Mouse (Mus musculus): ENCODE measurements around the gene Dnlz. TPM values are rescaled to one million over a fixed set of nuclear protein-coding genes. Genes with fewer than 3 reads are reported as not detected.

Gene Dnlz
- polyA plus RNA-seq, 1 experiment from 2014 or later: 8.3 TPM

DNA sequence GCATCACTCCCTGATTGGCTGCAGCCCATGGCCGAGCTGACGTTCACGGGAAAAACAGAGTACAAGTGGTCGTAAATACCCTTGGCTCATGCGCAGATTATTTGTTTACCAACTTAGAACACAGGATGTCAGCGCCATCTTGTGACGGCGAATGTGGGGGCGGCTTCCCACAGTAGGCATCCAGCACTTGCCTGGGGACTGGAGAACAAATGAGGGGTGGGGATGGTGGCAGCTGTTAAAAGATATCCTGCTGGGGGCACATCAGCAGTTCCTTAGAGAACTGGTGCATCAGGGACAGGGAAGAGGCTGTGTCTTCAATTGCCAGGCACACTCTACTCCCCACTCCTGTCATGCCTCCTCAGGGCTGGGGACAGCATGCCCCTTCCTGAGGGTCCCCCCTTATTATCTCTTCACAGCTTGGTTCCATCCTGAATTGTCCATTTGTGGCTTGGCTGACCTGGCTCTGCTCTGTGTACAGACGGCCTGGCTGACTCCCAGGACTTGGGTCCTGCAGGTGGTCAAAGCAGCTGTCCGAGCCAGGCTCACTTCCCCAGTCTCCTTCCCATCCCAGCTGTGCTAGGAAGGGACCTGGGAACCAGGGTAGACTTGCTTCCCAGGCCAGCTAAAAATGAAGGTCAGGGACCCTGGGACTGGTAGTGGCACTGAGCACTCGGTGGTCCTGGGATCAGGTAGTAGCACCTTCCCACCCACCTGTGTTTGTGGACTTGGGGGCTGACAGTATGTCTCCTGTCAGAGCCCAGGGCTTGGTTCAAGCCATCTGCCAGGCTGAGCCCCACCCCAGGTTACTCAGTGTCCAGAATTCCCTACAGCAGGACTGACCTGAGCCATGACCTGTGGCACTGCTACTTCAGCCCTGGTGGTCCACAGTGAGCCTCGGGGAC lies 13.4 kb downstream of the Dnlz start:
- no peaks in the 10 kb centered on the region for H3K27me3 ChIP-seq
- WGBS (ENCODE audit: insufficient replicate concordance): 79% methylated on average over 10 of the region's 13 CpGs
- no peaks in the 10 kb centered on the region for H3K9me3 ChIP-seq (replicated peaks)
- H3K36me3 ChIP-seq (replicated peaks): no peaks in the 10 kb centered on the region
- ATAC-seq (ENCODE audit: insufficient read depth): no peak
- no peak overlapping the region for H3K9ac ChIP-seq
- no peak overlapping the region for H3K4me2 ChIP-seq
- no peak overlapping the region for H3K27ac ChIP-seq (replicated peaks)
- no peak overlapping the region for H3K4me3 ChIP-seq (replicated peaks)
- H3K4me1 ChIP-seq (replicated peaks): peaks cover 14% of the 10 kb centered on the region; the same call in 1 of the 2 replicates

DNA sequence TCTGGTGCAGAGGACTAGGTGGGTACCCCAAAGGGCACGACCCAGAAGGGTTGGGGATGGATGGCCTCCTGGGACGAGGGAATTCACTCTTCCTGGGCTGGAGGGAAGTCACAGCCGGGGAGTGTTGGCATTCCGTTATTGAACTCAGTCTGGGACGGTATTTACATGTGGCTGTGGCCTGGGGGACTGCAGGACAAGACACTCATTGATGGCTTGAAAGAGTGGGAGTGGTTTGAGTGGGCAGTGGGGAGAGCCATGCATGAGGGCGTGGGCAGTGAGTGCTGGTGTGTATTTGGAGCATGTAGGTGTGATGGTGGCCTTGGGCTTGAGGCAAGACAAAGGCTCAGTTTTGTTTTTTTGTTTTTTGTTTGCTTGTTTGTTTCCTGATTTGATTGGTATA lies 21.2 kb downstream of the Dnlz start:
- H3K9ac ChIP-seq: no peak overlapping the region
- WGBS (ENCODE audit: insufficient replicate concordance): 50% methylated on average over 6 of the region's 6 CpGs
- no peak for ATAC-seq (ENCODE audit: insufficient read depth)

DNA sequence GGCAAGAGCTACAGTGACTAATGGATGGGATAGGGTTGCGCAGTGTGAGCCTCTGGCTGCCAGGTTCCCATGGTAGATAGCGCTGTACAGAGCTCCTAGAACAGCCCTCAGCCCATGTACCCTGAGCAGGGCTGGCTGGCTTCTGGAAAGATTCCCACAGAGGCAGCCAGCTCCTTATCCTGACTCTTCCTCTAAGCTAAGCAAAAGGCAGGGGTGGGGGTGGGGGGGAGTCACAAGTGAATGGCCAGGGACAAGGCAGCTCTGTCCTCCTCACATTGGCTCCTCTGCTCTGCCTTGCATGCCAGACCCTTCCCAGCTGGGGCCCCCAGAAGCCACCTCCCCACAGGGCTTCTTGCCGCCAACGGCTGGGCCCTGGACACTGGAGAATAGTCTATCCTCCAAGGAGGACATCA lies 21.8 kb downstream of the Dnlz start:
- no peaks in the 10 kb centered on the region for H3K4me1 ChIP-seq (replicated peaks)
- WGBS (ENCODE audit: insufficient replicate concordance): 81% methylated on average over 4 of the region's 4 CpGs
- no peaks in the 10 kb centered on the region for H3K27me3 ChIP-seq
- H3K9me3 ChIP-seq (replicated peaks): no peaks in the 10 kb centered on the region
- H3K9ac ChIP-seq: no peak overlapping the region
- no peak overlapping the region for H3K27ac ChIP-seq (replicated peaks)
- no peak for ATAC-seq (ENCODE audit: insufficient read depth)
- H3K4me3 ChIP-seq (replicated peaks): no peak overlapping the region
- H3K36me3 ChIP-seq (replicated peaks): no peaks in the 10 kb centered on the region
- no peak overlapping the region for H3K4me2 ChIP-seq

More for the DNA sequence above, 21.2 kb downstream of the Dnlz start:
- Histone ChIP-seq H3K4me2 (no peak overlapping the region), H3K4me1 (replicated peaks) (no peaks in the 10 kb centered on the region), H3K4me3 (replicated peaks) (no peak overlapping the region), H3K27ac (replicated peaks) (no peak overlapping the region), H3K36me3 (replicated peaks) (no peaks in the 10 kb centered on the region), H3K27me3 (no peaks in the 10 kb centered on the region), H3K9me3 (replicated peaks) (no peaks in the 10 kb centered on the region)

DNA sequence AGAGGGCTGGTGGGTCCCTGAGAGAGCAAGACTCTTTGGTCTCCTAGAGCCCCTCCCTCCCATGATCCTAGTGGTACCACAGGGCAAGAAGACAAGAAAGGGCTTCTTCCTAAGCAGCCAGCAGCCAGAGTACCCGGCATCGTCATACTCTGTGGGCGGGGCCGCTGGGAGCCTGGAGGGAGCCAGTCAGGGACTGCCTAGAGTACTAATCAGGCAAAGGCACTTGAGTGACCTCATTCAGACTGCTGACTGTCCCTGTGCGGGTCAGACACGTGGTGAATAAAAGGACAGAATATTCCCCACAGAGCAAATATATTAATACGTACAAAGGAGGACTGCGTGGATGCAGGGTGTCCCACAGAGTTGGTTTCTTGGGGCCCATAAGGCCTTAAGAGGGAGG lies 22.5 kb downstream of the Dnlz start:
- no peak overlapping the region for H3K27ac ChIP-seq (replicated peaks)
- H3K4me1 ChIP-seq (replicated peaks): no peaks in the 10 kb centered on the region
- ATAC-seq (ENCODE audit: insufficient read depth): 0 out of 2 replicates have a peak, but pooled peaks have one; percentile 29
- H3K9ac ChIP-seq: no peak overlapping the region
- H3K36me3 ChIP-seq (replicated peaks): no peaks in the 10 kb centered on the region
- H3K4me2 ChIP-seq: no peak overlapping the region
- no peaks in the 10 kb centered on the region for H3K27me3 ChIP-seq
- no peaks in the 10 kb centered on the region for H3K9me3 ChIP-seq (replicated peaks)
- H3K4me3 ChIP-seq (replicated peaks): no peak overlapping the region
- WGBS (ENCODE audit: insufficient replicate concordance): 64% methylated on average over 8 of the region's 8 CpGs

DNA sequence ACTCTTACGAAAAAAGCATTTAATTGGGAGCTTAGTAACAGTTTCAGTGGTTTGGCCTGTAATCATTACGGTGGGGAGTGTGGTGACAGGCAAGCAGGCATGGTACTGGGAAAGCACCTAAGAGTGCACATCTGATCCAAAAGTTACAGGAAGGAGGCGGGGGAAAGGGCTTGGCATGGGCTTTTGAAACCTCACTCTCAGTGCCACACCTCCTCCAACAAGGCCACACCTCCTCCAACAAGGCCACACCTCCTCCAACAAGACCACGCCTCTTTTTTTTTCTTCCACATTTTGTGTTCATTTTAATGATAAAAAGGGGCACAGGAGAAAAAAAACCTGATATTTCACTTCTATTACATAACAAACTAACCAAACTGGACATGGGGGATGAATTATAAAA lies 24.1 kb downstream of the Dnlz start:
- WGBS (ENCODE audit: insufficient replicate concordance): 54% methylated on average over 4 of the region's 4 CpGs
- no peak overlapping the region for H3K4me2 ChIP-seq
- no peak overlapping the region for H3K9ac ChIP-seq
- no peaks in the 10 kb centered on the region for H3K4me1 ChIP-seq (replicated peaks)
- no peak overlapping the region for H3K27ac ChIP-seq (replicated peaks)
- no peaks in the 10 kb centered on the region for H3K27me3 ChIP-seq
- H3K4me3 ChIP-seq (replicated peaks): no peak overlapping the region
- no peaks in the 10 kb centered on the region for H3K9me3 ChIP-seq (replicated peaks)
- no peak for ATAC-seq (ENCODE audit: insufficient read depth)
- H3K36me3 ChIP-seq (replicated peaks): no peaks in the 10 kb centered on the region

DNA sequence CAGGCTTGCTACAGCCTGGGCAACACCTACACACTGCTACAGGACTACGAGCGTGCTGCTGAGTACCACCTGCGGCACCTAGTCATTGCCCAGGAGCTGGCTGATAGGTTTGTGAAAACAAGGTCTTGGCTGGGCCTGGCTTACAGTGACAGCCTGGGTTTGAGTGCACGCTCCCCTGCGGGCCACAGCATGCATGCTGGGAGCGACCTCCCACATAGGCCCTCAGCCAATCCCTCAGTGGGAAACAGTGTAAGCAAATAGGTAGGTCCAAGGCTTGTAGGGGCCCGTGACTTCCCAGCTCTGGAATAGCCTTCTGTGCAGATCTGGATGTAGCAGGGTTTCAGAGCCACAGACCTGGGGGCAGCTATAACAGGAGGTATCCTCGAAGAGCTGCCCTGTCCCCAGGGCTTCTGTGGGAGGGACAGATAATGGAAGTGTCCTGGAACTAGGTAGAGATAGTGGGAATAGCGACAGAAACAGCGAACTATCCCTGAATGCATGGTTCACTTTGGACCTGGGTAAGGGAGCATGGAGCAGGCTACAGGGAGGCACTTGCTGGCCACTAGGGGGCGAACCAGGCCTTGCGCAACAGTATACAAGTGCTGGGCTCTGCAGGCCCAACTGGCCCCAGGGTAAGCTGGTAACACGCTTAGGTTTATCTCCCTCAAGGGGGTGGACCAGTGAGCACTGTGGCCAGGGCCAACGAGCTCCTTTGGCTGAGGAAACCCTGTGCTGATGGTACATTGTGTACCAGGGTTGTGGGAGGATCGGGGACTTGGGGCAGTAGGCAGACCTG lies 26.3 kb downstream of the Dnlz start:
- no peaks in the 10 kb centered on the region for H3K36me3 ChIP-seq (replicated peaks)
- no peaks in the 10 kb centered on the region for H3K27me3 ChIP-seq
- no peak overlapping the region for H3K27ac ChIP-seq (replicated peaks)
- 48% methylated on average over 15 of the region's 15 CpGs for WGBS (ENCODE audit: insufficient replicate concordance)
- H3K9me3 ChIP-seq (replicated peaks): no peaks in the 10 kb centered on the region
- no peak overlapping the region for H3K4me3 ChIP-seq (replicated peaks)
- no peak overlapping the region for H3K9ac ChIP-seq
- no peaks in the 10 kb centered on the region for H3K4me1 ChIP-seq (replicated peaks)
- ATAC-seq (ENCODE audit: insufficient read depth): peak; percentile 76
- no peak overlapping the region for H3K4me2 ChIP-seq

DNA sequence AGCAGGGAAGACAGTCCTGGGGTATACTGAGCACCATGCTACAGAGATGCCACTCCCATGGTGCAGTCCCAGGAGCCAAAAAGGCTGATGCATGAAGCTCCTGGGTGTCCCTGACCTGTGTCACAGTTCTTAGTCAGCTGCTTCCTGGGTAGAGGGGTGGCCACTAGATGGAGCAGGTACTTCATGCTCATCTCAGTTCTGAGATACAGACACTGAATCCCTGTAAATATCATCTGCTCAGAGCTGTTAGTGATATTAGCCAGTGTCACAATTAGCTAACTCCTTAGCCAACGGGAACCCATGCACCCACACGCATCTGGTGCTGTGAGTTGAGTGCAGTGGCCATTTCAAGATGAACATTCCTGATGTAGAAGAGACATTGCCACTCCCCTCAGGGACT lies 27.0 kb downstream of the Dnlz start:
- Histone ChIP-seq H3K27me3 (no peaks in the 10 kb centered on the region), H3K4me3 (replicated peaks) (no peak overlapping the region), H3K9me3 (replicated peaks) (no peaks in the 10 kb centered on the region), H3K4me1 (replicated peaks) (no peaks in the 10 kb centered on the region), H3K9ac (no peak overlapping the region), H3K36me3 (replicated peaks) (no peaks in the 10 kb centered on the region), H3K27ac (replicated peaks) (no peak overlapping the region), H3K4me2 (no peak overlapping the region)
- no peak for ATAC-seq (ENCODE audit: insufficient read depth)
- WGBS (ENCODE audit: insufficient replicate concordance): 63% methylated on average over 2 of the region's 2 CpGs

DNA sequence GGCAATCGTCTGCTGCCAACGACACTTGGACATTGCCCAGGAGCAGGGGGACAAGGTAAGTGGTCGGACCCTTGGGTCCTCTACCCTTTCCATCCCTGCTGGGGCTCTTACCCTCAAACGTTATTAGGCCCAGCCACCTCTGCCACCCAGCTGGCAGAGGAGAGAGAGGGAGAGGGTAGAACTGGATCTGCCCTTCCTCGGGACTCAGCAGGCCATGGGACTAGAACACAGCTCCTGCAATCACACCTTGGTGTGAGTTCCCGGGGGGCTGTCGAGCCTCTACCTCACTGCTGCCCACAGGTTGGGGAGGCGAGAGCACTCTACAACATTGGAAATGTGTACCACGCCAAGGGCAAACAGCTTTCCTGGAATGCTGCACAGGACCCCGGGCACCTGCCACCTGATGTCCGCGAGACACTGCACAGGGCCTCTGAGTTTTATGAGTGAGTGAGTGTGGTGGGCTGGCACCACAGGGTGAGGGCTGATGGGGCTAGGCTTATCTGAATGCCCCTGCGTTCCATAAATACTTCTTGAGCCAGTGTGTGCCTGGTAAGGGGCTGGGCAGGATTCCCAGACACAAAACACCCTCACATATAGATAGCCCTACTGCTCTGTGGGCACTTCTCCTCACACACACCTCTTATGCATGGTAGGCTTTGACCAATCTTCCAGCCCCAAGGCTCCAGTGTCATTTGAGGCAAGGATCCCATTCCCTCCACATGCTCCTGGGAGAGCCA lies 28.2 kb downstream of the Dnlz start:
- Histone ChIP-seq H3K4me3 (replicated peaks) (no peak overlapping the region), H3K4me1 (replicated peaks) (no peaks in the 10 kb centered on the region), H3K9me3 (replicated peaks) (no peaks in the 10 kb centered on the region), H3K36me3 (replicated peaks) (no peaks in the 10 kb centered on the region), H3K27me3 (no peaks in the 10 kb centered on the region), H3K4me2 (no peak overlapping the region), H3K27ac (replicated peaks) (no peak overlapping the region), H3K9ac (no peak overlapping the region)
- WGBS (ENCODE audit: insufficient replicate concordance): 69% methylated on average over 13 of the region's 13 CpGs
- no peak for ATAC-seq (ENCODE audit: insufficient read depth)

DNA sequence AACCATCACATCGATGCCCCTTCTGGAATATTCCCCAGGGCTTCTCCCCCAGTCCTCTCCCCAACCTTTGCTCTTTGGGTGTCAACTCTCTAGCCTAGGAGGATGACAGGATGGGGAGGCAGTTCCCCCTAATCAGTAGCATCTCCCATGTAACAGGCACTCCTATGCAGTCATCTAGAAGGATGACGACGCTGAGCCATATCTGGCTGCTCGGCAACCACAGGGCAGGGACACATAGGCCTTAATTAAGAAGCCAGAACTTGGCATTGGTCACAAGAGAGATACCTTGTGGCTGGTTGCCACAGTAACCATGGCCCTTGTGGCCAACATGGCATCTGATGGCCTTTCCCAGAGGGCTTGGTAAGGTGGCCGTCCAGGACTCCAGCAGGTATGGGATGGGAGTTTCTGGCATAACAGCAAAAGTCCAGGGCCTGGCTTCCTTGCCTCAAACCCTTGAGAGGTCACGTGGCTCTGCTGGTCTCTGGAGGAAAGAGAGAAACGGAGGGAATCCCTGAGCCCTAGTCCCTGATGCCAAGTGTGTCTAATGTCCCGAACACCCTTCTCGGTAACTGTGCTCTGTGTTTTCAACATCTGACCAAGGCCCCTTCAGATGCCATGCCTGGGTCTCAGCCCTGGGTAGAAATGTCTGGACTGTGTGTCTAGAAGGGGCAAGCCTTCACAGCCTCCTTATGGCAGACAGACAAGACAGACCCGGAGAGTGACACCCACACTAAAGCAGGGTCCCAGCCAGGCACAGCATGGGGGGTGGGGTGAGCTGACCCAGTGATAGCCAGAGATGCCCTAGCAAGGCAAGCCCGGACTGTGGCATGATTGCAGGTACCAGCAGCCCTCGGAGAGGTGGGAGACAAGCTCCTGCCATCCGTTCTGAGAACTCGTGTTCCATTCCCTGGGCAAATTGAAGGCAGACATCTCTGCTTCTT lies 31.4 kb downstream of the Dnlz start:
- Histone ChIP-seq H3K27me3 (peaks cover 16% of the 10 kb centered on the region), H3K27ac (replicated peaks) (no peak overlapping the region), H3K4me1 (replicated peaks) (peaks cover 5% of the 10 kb centered on the region), H3K9me3 (replicated peaks) (no peaks in the 10 kb centered on the region), H3K4me2 (no peak overlapping the region), H3K36me3 (replicated peaks) (no peaks in the 10 kb centered on the region), H3K4me3 (replicated peaks) (no peak overlapping the region), H3K9ac (no peak overlapping the region)
- WGBS (ENCODE audit: insufficient replicate concordance): 70% methylated on average over 14 of the region's 14 CpGs
- no peak for ATAC-seq (ENCODE audit: insufficient read depth)

DNA sequence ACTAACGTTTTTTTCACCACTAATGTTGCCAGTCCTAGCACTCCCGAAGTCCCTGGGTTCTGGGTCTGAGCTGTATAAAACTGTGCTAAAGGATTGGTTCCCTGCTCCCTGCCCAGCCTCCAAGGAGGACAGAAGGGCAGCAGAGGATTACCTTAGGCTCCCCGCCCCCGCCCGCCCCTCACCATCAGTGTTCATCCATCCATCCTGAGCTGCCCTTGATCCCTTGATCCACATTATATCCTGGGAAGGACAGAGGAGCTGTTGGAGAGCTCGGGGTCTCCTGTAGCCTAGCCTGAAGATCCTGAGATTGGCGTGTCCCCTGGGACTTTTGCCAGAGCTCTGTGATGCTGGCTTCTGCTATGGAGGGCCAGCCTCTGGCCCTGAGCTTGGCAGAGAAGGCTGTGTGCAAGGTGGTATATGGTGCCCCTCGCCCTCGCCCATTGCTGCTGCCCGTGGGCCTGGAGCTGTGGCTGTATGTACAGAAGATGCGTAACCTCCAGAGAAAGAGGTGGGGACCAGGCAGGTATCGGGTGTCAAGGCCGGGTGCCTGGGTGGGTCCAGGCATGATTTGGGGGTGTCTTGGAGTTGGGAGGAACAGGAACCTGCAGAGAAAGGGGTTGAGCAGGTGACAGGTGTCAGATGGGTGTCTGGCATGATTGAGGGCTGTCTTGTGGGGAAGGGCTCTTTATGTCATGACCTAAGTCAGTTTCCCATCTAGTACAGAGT lies 32.2 kb downstream of the Dnlz start:
- H3K4me1 ChIP-seq (replicated peaks): peaks cover 8% of the 10 kb centered on the region
- no peak for ATAC-seq (ENCODE audit: insufficient read depth)
- no peak overlapping the region for H3K4me3 ChIP-seq (replicated peaks)
- WGBS (ENCODE audit: insufficient replicate concordance): 59% methylated on average over 13 of the region's 13 CpGs
- no peak overlapping the region for H3K9ac ChIP-seq
- H3K27me3 ChIP-seq: peaks cover 19% of the 10 kb centered on the region
- H3K27ac ChIP-seq (replicated peaks): no peak overlapping the region
- no peak overlapping the region for H3K4me2 ChIP-seq
- no peaks in the 10 kb centered on the region for H3K36me3 ChIP-seq (replicated peaks)
- H3K9me3 ChIP-seq (replicated peaks): no peaks in the 10 kb centered on the region

Measured in liver, embryonic 15.5 days (tissue).